28 mouse cellular contexts compared by ENCODE assay signal in genomic region chr14:100045431-100045830, GRCm38 (mm10).
DNase-seq lines count a peak whose midpoint lies in the region; TF ChIP-seq lines count a peak whose summit lies in the region.
"Had no signal": no experiment of that assay in that cellular context is flagged by ENCODE, and none has a peak within 500 bp of the region (broad histone marks: within the 10 kb centered on the region; RNA-seq: fewer than 3 reads in every experiment).

No protein-coding gene starts in this region.

- no peaks in the 10 kb centered on the region for H3K4me1 ChIP-seq in E14TG2a.4 (replicated peaks; ENCODE audit: low read depth, low read length)
- H3K4me1 ChIP-seq: embryonic facial prominence, embryonic 15.5 days; heart, embryonic 13.5 days; liver, embryonic 15.5 days; megakaryocyte, embryonic 14.5 days; stomach, embryonic 15.5 days had no signal

- H3K27me3 ChIP-seq in E14TG2a.4 (ENCODE audit: insufficient read depth, low read length) = no peaks in the 10 kb centered on the region
- H3K27me3 ChIP-seq: embryonic facial prominence, embryonic 15.5 days; forebrain, embryonic 12.5 days; heart, embryonic 13.5 days; liver, embryonic 15.5 days; megakaryocyte, embryonic 14.5 days; midbrain, embryonic 12.5 days; neural tube, embryonic 13.5 days; stomach, embryonic 15.5 days had no signal

- intact Hi-C loops in gastrocnemius, adult 2 months (cut with DNase I) = no loop called here

- H3K9me3 ChIP-seq in E14TG2a.4 (ENCODE audit: low read length) = no peaks in the 10 kb centered on the region
- H3K9me3 ChIP-seq: embryonic facial prominence, embryonic 15.5 days; forebrain, embryonic 12.5 days; hindbrain, embryonic 10.5 days; liver, embryonic 15.5 days; megakaryocyte, embryonic 14.5 days; midbrain, embryonic 12.5 days; neural tube, embryonic 13.5 days; stomach, embryonic 15.5 days had no signal

- no peak overlapping the region for H3K27ac ChIP-seq in gastrocnemius, adult 2 months
- no peak overlapping the region for H3K27ac ChIP-seq in layer of hippocampus, adult 2 months
- H3K27ac ChIP-seq: embryonic facial prominence, embryonic 15.5 days; forebrain, embryonic 12.5 days; heart, embryonic 13.5 days; hindbrain, embryonic 10.5 days; liver, embryonic 15.5 days; midbrain, embryonic 12.5 days; neural tube, embryonic 13.5 days; stomach, embryonic 15.5 days had no signal

- no peaks in the 10 kb centered on the region for H3K36me3 ChIP-seq in E14TG2a.4 (ENCODE audit: insufficient read depth, low read length)
- H3K36me3 ChIP-seq: embryonic facial prominence, embryonic 15.5 days; forebrain, embryonic 12.5 days; heart, embryonic 13.5 days; hindbrain, embryonic 10.5 days; liver, embryonic 15.5 days; midbrain, embryonic 12.5 days; neural tube, embryonic 13.5 days; stomach, embryonic 15.5 days had no signal

- no peak overlapping the region for H3K4me3 ChIP-seq in gastrocnemius, adult 2 months
- H3K4me3 ChIP-seq in layer of hippocampus, adult 2 months = no peak overlapping the region
- H3K4me3 ChIP-seq in E14TG2a.4 (replicated peaks; ENCODE audit: low read length) = no peak overlapping the region
- H3K4me3 ChIP-seq: embryonic facial prominence, embryonic 15.5 days; forebrain, embryonic 12.5 days; heart, embryonic 13.5 days; hindbrain, embryonic 10.5 days; liver, embryonic 15.5 days; megakaryocyte, embryonic 14.5 days; midbrain, embryonic 12.5 days; neural tube, embryonic 13.5 days; stomach, embryonic 15.5 days had no signal

- peak; percentile 23; the same call in 1 of the 2 replicates for TF ChIP-seq CTCF in gastrocnemius, adult 2 months (IDR thresholded peaks at IDR 0.05)
- TF ChIP-seq CTCF in layer of hippocampus, adult 2 months (conservative IDR thresholded peaks at IDR 0.05) = peak; percentile 56
- TF ChIP-seq CTCF in E14TG2a.4 (conservative IDR thresholded peaks at IDR 0.05; ENCODE audit: low read length) = peak; percentile 71

- DNase-seq in gastrocnemius, adult 2 months = no peak
- DNase-seq in gastrocnemius, postnatal 4 days (ENCODE audit: low spot score in 2 of 2) = no peak
- no peak for DNase-seq in layer of hippocampus, adult 2 months (ENCODE audit: low spot score in 2 of 2)
- no peak for DNase-seq in layer of hippocampus, postnatal 36 days
- peak; percentile 54 for DNase-seq in R1 (ENCODE audit: low read depth, low spot score)
- no peak for DNase-seq in spleen, adult 12 weeks (ENCODE audit: low spot score)
- no peak for DNase-seq in spleen, postnatal 14 days (ENCODE audit: low spot score in 2 of 2)
- DNase-seq: adrenal gland, adult 2 months; adrenal gland, postnatal 36 days; cerebellum, adult 18-20 months; cerebellum, postnatal 10 days; gastrocnemius, postnatal 25 days; heart, adult 18-20 months; heart, postnatal 10 days; kidney, adult 9 months; kidney, postnatal 14 days; lung, postnatal 4 days; thymus, postnatal 14 days had no signal
